9 mouse cellular contexts compared by ENCODE assay signal in genomic region chr6:18819343-18819742, GRCm38 (mm10). TPM values are rescaled to one million over a fixed set of nuclear protein-coding genes. Genes with fewer than 3 reads are reported as not detected.
DNase-seq lines count a peak whose midpoint lies in the region; ATAC-seq and TF ChIP-seq lines count a peak whose summit lies in the region.
"Had no signal": no experiment of that assay in that cellular context is flagged by ENCODE, and none has a peak within 500 bp of the region (broad histone marks: within the 10 kb centered on the region; RNA-seq: fewer than 3 reads in every experiment).

No protein-coding gene starts in this region.

- ATAC-seq in forebrain, embryonic 15.5 days (replicated peaks): peak; percentile 61
- no peak for ATAC-seq in liver, embryonic 14.5 days (ENCODE audit: insufficient read depth)

- H3K36me3 ChIP-seq in E14TG2a.4 (ENCODE audit: insufficient read depth, low read length): no peaks in the 10 kb centered on the region
- H3K36me3 ChIP-seq in forebrain, embryonic 15.5 days: no peaks in the 10 kb centered on the region
- H3K36me3 ChIP-seq in liver, embryonic 14.5 days (replicated peaks; ENCODE audit: control insufficient read depth, insufficient read depth, low read depth): no peaks in the 10 kb centered on the region
- H3K36me3 ChIP-seq: liver, embryonic 13.5 days had no signal

- no peaks in the 10 kb centered on the region for H3K4me1 ChIP-seq in E14TG2a.4 (replicated peaks; ENCODE audit: low read depth, low read length)
- H3K4me1 ChIP-seq in forebrain, embryonic 15.5 days: no peaks in the 10 kb centered on the region
- H3K4me1 ChIP-seq in liver, embryonic 14.5 days (replicated peaks; ENCODE audit: control insufficient read depth in 2 of 2, insufficient read depth in 2 of 2, low read length in 1 of 2): no peaks in the 10 kb centered on the region
- H3K4me1 ChIP-seq: liver, embryonic 13.5 days had no signal

- H3K9me3 ChIP-seq in E14TG2a.4 (ENCODE audit: low read length): no peaks in the 10 kb centered on the region
- H3K9me3 ChIP-seq in forebrain, embryonic 15.5 days: no peaks in the 10 kb centered on the region
- no peaks in the 10 kb centered on the region for H3K9me3 ChIP-seq in liver, embryonic 14.5 days (ENCODE audit: control insufficient read depth, low read length)
- H3K9me3 ChIP-seq: liver, embryonic 13.5 days had no signal

- no peak overlapping the region for H3K4me3 ChIP-seq in E14TG2a.4 (replicated peaks; ENCODE audit: low read length)
- no peak overlapping the region for H3K4me3 ChIP-seq in forebrain, embryonic 15.5 days
- H3K4me3 ChIP-seq in liver, embryonic 14.5 days (ENCODE audit: insufficient read depth in 1 of 2, low read depth in 2 of 2, low read length in 2 of 2): no peak overlapping the region
- H3K4me3 ChIP-seq: liver, embryonic 13.5 days had no signal

- no peak overlapping the region for H3K4me2 ChIP-seq in forebrain, embryonic 15.5 days (replicated peaks)
- no peak overlapping the region for H3K4me2 ChIP-seq in liver, embryonic 14.5 days (ENCODE audit: low read depth)
- H3K4me2 ChIP-seq: liver, embryonic 13.5 days had no signal

- no peak overlapping the region for H3K9ac ChIP-seq in forebrain, embryonic 15.5 days (replicated peaks)
- H3K9ac ChIP-seq in liver, embryonic 14.5 days (replicated peaks): no peak overlapping the region
- H3K9ac ChIP-seq: liver, embryonic 13.5 days had no signal

- no peak for TF ChIP-seq EP300 in liver, embryonic 14.5 days (IDR thresholded peaks at IDR 0.05; ENCODE audit: low read depth)

- peak; percentile 24 for DNase-seq in heart, adult 8-10 months (ENCODE audit: low spot score)
- no peak for DNase-seq in heart, postnatal 25 days (ENCODE audit: low spot score)
- peak; percentile 17 for DNase-seq in c-Kit-positive CD71-positive TER-119-negative erythroid progenitor cells, embryonic 14.5 days (ENCODE audit: low read depth)
- DNase-seq in kidney, postnatal 10 days: peak; percentile 83
- DNase-seq in liver, embryonic 14.5 days (ENCODE audit: low read depth in 3 of 3, low spot score in 3 of 3): peak in 2 of 3 experiments; percentile 1 to 7
- DNase-seq in right cerebral cortex, postnatal 14 days: peak; percentile 81
- DNase-seq: liver, embryonic 13.5 days had no signal

- no peaks in the 10 kb centered on the region for H3K27me3 ChIP-seq in E14TG2a.4 (ENCODE audit: insufficient read depth, low read length)
- no peaks in the 10 kb centered on the region for H3K27me3 ChIP-seq in forebrain, embryonic 15.5 days
- no peaks in the 10 kb centered on the region for H3K27me3 ChIP-seq in liver, embryonic 14.5 days (ENCODE audit: control insufficient read depth, insufficient read depth, low read length)
- H3K27me3 ChIP-seq: liver, embryonic 13.5 days had no signal

- H3K27ac ChIP-seq in forebrain, embryonic 15.5 days (replicated peaks): no peak overlapping the region
- H3K27ac ChIP-seq in liver, embryonic 14.5 days: no peak overlapping the region
- H3K27ac ChIP-seq: liver, embryonic 13.5 days had no signal

- TF ChIP-seq CTCF in E14TG2a.4 (conservative IDR thresholded peaks at IDR 0.05; ENCODE audit: low read length): peak; percentile 43
- peak; percentile 51; the same call in 1 of the 2 replicates for TF ChIP-seq CTCF in liver, embryonic 14.5 days (IDR thresholded peaks at IDR 0.05; ENCODE audit: low read depth)

- WGBS in forebrain, embryonic 15.5 days: 12% methylated on average over 4 of the region's 4 CpGs
- 13% methylated on average over 4 of the region's 4 CpGs for WGBS in liver, embryonic 14.5 days (ENCODE audit: insufficient replicate concordance)

- intact Hi-C loops in heart, postnatal 25 days (cut with DNase I): loop anchor here (1.0 to 2.0 kb wide), 2 partner anchors 418 to 733 kb away; no protein-coding TSS in a partner anchor

RNA-seq across cellular contexts. Expression of gene Lsm8, which starts 29.0 kb away (rescaled TPM):
- 10 to 100 TPM; 17.0 to 24.0 (median 17.3) TPM for total RNA-seq in heart, adult 8-10 months (2022)
- total RNA-seq in heart, postnatal 25 days (2021): 10 to 100 TPM; 21.5 to 23.9 TPM
- polyA plus RNA-seq in forebrain, embryonic 15.5 days (2015; fragmentation: Nextera tagmentation; extraction: Ambion mirVana): 184 and 191 TPM in 2 replicates
- polyA plus RNA-seq in liver, embryonic 14.5 days (2012; rRNA removed): 44.7 and 49.5 TPM in 2 replicates
- 89.3 and 89.7 TPM in 2 replicates for polyA plus RNA-seq in liver, embryonic 14.5 days (2014; fragmentation: Nextera tagmentation; extraction: Ambion mirVana)

RNA-seq across cellular contexts. Expression of gene Ankrd7, which starts 46.8 kb away (rescaled TPM):
- total RNA-seq in heart, adult 8-10 months (2022): not detected
- not detected for total RNA-seq in heart, postnatal 25 days (2021)
- 0.15 and 0.24 TPM in 2 replicates for polyA plus RNA-seq in forebrain, embryonic 15.5 days (2015; fragmentation: Nextera tagmentation; extraction: Ambion mirVana)
- 0.02 TPM in 1 of 2 replicates, not detected in the other for polyA plus RNA-seq in liver, embryonic 14.5 days (2012; rRNA removed)
- polyA plus RNA-seq in liver, embryonic 14.5 days (2014; fragmentation: Nextera tagmentation; extraction: Ambion mirVana): 0.11 TPM in 1 of 2 replicates, not detected in the other
- polyA plus RNA-seq: liver, embryonic 13.5 days had no signal
